Mouse (Mus musculus): ENCODE data around the gene Wdfy3.
"Not testable (repeated sequence)": the region's sequence is repeated elsewhere in the genome, so short reads cannot be mapped to it uniquely, and the experiment has no call there.

DNA sequence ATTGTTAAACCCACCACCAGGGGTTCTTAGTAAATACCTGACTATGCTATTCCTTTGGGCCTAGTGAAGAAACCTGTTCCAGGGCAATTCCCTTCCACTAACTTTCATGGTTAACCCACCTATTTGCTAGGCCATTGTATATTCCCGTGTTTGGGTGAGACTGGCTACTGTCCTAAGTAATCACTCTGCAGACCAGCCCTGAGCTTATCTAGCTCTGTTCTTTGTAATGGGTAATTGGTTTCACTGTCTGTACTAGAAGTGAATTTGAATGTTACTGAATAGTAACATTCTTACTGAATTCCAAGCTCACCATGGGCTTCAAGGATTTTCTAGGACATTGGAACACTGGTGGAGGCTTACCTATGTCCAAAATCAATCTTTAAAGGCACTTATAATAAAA is 32.1 kb upstream of the Wdfy3 start:
- TF ChIP-seq CTCF (IDR thresholded peaks at IDR 0.05; ENCODE audit: insufficient read depth, low read length); POLR2A (IDR thresholded peaks at IDR 0.05; ENCODE audit: borderline replicate concordance, extremely low read depth, low read depth, low read length): not testable (repeated sequence)

Data from lung, adult 2 months (tissue).